ENCODE assay signal across 8 mouse cellular contexts in the genomic region with DNA sequence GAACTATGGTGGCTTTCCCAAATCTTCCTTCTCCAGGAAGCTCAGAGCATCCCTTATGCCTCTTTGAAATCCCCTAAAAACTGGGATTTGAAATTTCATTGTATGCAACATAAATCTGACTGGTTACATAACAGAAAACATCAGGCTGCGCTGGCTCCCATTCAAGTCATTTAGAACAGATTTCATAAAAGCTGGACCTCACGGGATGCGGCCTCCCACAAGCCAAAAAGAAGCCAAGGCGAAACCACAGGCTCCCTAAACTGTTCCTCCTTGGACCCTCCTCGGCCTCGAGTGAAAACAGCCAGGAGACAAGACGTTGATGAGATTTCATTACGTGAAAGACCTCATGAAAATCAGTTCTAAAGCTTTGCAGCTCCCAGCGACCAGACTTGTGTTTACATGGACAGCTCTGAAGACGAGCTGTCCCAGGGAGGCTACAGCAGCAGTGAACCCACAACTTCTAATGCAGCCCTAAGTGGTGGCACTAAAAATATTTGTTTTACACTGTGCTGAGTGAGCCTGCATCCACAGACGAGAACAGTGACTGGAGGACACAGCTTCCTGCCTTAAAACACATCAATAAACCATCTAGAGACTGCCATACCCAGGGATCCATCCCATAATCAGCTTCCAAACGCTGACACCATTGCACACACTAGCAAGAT.
A peak's percentile ranks its signal among the peaks of the same experiment; 100 is the strongest.
DNase-seq lines count a peak whose midpoint lies in the region.
"Had no signal": no experiment of that assay in that cellular context is flagged by ENCODE, and none has a peak within 500 bp of the region (broad histone marks: within the 10 kb centered on the region; RNA-seq: fewer than 3 reads in every experiment).

No protein-coding gene starts in this region.

- peak; percentile 4 for DNase-seq in kidney, adult 18-20 months
- DNase-seq in kidney, adult 11 months, result no peak
- peak; percentile 4 to 5 for DNase-seq in gastrocnemius, adult 8-10 months (ENCODE audit: low spot score in 2 of 2)
- DNase-seq in kidney, adult 8-10 months, result peak; percentile 2 to 5
- peak; percentile 13 for DNase-seq in lung, postnatal 25 days (ENCODE audit: low spot score)
- DNase-seq in c-Kit-positive CD71-positive TER-119-positive erythroid progenitor cells, embryonic 14.5 days (ENCODE audit: low spot score), result no peak
- no peak for DNase-seq in urinary bladder, adult 2 months (ENCODE audit: low spot score)
- DNase-seq: thymus, adult 2 months had no signal

Comparison
In these comparisons a context has a peak if more than half of its experiments do, and no peak if none do; other contexts are left out.
1. DNase-seq: peak in kidney, adult 18-20 months (single experiment), gastrocnemius, adult 8-10 months (2 of 2), kidney, adult 8-10 months (2 of 2) and lung, postnatal 25 days (single experiment); none in kidney, adult 11 months (single experiment), c-Kit-positive CD71-positive TER-119-positive erythroid progenitor cells, embryonic 14.5 days (single experiment) and urinary bladder, adult 2 months (single experiment).